Mouse (Mus musculus) layer of hippocampus, postnatal 25 days (tissue): Measurements from ENCODE around the gene Anapc10. TPM values are rescaled to one million over a fixed set of nuclear protein-coding genes. Genes with fewer than 3 reads are reported as not detected.
"Not testable (repeated sequence)": the region's sequence is repeated elsewhere in the genome, so short reads cannot be mapped to it uniquely, and the experiment has no call there.

ENCODE experiments used
- DNase-seq, 2 experiments: peaks; one replicate each; pipeline ENCODE4 v3.0.0; 2022; ENCODE audit warnings: mixed read lengths in 2 of 2, low spot score in 1 of 2; ENCODE audit errors: extremely low spot score in 1 of 2
- total RNA-seq, 2 experiments: library from RNA; stranded (reverse); gene quantifications; 2 replicates each; pipeline ENCODE4 v1.2.3; 2021

Anapc10 gene
- 10 to 100 TPM in 1 of 2 experiments, 1 to 10 TPM in 1; 8.2 to 12.7 TPM for total RNA-seq

GRCm38 (mm10) chr8:79711064-79711961 is at the start of gene Anapc10, which contains the start of gene Abce1:
Gene Anapc10, plus strand, starts transcription at chr8:79711820.
Gene Abce1, minus strand, starts transcription at chr8:79711740.
- DNase-seq: peak; percentile 98

DNA sequence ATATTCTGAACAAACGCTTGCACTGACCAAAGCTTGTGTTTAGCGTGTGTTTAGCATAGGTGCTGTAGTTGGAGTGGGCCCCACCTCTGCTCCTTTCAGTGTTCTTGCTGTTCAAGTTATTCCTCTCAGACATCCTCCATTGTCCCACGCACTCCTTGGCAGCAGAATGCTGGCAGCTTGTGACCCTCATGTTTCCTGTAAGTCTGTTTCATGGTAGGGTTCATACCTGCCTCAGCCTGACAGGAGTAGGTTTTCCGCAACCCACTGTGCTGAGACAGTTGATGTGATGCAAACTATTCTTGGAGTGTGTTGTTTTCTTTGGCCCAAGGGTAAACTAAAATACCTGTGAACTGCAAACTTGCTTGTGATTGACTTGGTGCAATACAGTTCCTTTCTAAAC is 35.2 kb upstream of the Anapc10 start:
- no peak for DNase-seq

- DNase-seq: no peak
Observed at GRCm38 (mm10) chr8:79679005-79679404, 32.6 kb upstream of the Anapc10 start.

- not testable (repeated sequence) for DNase-seq
Observed at GRCm38 (mm10) chr8:79680083-79680482, 31.5 kb upstream of the Anapc10 start.

DNA sequence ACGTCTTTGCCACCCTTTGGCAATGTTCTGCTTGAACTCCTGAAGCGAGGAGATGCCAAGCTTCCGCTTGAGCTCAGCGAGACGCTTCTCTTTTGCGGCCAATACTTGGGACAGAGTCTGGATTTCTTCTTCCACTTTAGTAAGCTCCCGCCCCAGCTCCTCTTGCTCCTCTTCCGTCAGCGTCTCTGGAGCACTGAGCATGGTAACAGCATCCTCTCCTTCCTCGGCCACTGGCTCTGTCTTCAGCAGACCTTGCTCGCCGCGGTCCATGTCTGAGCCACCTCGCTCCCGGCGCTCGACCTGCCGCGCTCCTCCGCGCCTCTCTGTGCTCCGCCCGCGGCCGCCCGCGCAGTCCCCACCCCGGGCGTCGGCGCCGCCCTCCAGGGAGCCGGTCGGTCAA is 31.1 kb upstream of the Anapc10 start:
- no peak for DNase-seq

- DNase-seq: no peak
Observed at GRCm38 (mm10) chr8:79680965-79681364, 30.7 kb upstream of the Anapc10 start.

- not testable (repeated sequence) for DNase-seq
Observed at GRCm38 (mm10) chr8:79685927-79686326, 25.7 kb upstream of the Anapc10 start.

DNA sequence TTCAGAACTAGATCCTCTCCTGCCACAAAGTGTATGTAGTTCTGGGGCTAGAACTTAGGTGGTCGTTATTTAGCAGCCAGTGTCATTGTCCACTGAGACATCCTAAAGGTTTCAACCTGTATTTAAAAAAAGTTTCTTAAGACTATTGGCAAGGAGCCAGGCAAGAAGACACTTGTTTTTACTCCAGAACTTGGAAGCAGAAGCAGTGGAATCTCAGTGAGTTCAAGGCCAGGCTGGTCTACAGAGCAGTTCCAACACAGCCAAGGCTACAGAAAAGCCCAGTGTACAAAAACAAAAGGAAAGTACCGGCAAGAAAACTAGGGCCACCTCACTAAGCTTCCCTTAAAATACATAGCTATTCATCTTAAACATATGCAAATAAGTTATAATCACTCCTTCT is 19.1 kb upstream of the Anapc10 start:
- DNase-seq: no peak

GRCm38 (mm10) chr8:79706687-79707086 is 4.9 kb upstream of the Anapc10 start:
- no peak for DNase-seq

GRCm38 (mm10) chr8:79712676-79713075 is 1.1 kb downstream of the Anapc10 start:
- DNase-seq: no peak

DNA sequence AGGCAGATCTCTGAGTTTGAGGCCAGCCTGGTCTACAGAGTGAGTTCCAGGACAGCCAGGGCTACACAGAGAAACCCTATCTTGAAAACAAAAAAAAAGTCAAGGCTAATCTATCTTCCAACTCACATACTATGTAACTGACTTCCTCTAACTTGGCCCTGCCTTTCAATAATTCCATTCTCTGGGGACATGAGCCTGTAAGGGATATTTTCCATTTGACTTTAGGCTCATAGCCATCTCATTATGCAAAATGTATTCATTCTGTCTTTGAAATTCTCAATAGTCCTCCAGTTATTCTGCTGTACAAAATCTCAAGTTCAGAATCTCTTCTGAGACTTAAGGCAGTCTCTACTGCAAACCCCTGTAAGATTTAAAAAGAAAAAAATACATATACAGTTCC is 9.9 kb downstream of the Anapc10 start:
- no peak for DNase-seq

- no peak for DNase-seq
Observed at GRCm38 (mm10) chr8:79723308-79723707, 11.7 kb downstream of the Anapc10 start.

- no peak for DNase-seq
Observed at GRCm38 (mm10) chr8:79724589-79724988, 13.0 kb downstream of the Anapc10 start.

DNA sequence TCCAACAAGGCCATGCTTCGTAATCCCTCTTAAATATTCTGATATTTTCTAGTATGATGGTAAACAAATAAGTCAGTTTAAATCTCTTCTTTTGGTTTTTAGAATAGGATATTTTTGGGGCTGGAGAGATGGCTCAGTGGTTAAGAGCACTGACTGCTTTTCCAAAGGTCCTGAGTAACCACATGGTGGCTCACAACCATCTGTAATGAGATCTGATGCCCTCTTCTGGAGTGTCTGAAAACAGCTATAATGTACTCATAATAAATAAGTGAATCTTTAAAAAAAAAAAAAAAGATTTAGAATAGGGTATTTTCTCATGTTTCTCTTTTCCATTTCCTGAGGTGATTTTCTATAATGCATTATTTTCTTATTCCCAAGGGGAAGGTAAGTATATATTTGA is 16.3 kb downstream of the Anapc10 start:
- no peak for DNase-seq

- DNase-seq: peak in 1 of 2 experiments; percentile 12
Observed at GRCm38 (mm10) chr8:79734304-79734703, 22.7 kb downstream of the Anapc10 start.

- no peak for DNase-seq
Observed at GRCm38 (mm10) chr8:79748171-79748570, 36.6 kb downstream of the Anapc10 start.

DNA sequence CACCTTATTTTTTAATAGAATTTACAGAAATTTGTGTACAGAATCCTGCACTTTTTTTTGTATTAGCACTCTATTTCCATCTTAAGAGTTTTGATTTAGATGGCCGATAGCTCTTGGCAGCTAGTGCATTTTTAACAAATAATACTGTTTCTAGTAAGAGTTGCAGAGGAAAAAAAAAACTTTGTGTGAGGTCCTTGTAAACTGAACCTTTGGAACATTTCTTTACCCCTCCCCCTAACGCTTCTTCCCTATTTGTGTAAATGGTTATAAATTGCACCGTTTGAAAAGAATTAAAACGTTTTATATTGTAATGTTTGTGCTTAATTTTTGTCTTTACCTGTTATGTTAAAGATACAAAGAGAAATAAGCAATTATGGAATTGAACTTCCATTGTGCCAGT is 37.0 kb downstream of the Anapc10 start:
- no peak for DNase-seq

DNA sequence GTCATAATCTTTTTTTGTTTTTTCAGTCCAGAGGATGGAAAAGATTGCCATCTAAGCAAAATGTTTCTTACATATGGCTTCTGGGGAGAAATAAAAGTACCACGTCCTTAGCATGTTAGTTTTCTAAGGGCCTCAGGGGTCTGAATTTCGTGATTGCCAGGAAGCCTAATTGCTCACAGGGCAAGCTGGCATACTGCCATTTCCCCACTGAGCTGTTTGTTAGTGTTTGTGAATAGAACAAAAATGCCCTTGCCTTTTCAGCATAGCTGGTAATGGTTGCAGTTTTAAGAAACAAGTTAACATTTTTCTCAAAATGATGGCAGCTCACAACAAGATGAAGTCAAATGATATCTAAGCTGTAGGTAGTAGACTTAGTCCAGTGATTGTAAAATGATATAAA is 38.7 kb downstream of the Anapc10 start:
- peak in 1 of 2 experiments; percentile 16 for DNase-seq

DNA sequence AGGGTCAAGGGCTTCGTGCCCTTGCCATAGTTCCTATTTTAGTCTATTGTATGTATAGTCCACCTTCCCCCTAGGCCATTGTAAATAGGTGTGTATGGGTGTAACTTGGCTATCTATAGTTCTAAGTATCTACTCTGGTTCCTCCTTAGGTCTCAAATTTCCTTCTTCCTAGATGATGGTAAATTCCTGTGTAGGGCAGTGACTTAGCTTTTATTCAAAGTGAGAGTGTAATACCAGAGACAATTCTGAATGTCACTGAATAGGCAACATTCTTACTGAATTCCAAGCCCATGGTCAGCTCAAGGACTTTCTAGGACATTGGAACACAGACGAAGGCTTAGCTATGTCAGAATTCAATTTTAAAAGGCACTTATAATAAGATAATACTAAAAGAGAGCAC is 83.3 kb downstream of the Anapc10 start:
- not testable (repeated sequence) for DNase-seq

DNA sequence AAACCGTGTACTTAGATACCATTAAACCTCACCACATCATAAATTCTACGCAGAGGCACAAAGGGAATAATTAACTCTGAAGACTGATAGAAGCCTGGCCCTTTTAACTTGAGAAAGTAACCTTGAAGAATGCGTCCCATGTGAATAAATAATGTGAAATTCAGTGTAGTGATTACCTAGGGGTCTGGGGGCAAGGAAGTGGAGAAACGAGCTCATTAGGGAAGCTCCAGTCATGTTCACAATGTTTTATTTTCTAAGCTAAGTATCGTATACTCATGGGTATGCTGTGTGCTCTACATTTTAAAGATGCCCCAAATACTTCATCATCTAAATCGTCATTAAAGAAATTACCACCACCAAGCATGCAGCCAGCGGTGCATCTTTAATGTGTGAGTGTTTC is 85.1 kb downstream of the Anapc10 start:
- no peak for DNase-seq

GRCm38 (mm10) chr8:79804499-79804898 is 92.9 kb downstream of the Anapc10 start:
- no peak for DNase-seq

- no peak for DNase-seq
Observed at GRCm38 (mm10) chr8:79806971-79807370, 95.4 kb downstream of the Anapc10 start.
